Mouse (Mus musculus) layer of hippocampus, postnatal 25 days (tissue): ENCODE data around the gene Frs2. TPM values are rescaled to one million over a fixed set of nuclear protein-coding genes. Genes with fewer than 3 reads are reported as not detected.
"Not testable (repeated sequence)": the region's sequence is repeated elsewhere in the genome, so short reads cannot be mapped to it uniquely, and the experiment has no call there.

ENCODE experiments used
- DNase-seq, 2 experiments: peaks; one replicate each; pipeline ENCODE4 v3.0.0; 2022; ENCODE audit warnings: mixed read lengths in 2 of 2, low spot score in 1 of 2; ENCODE audit errors: extremely low spot score in 1 of 2
- total RNA-seq, 2 experiments: library from RNA; stranded (reverse); gene quantifications; 2 replicates each; pipeline ENCODE4 v1.2.3; 2021

Frs2 gene
- total RNA-seq, 2 experiments from 2014 or later: 32.1 to 34.1 TPM

GRCm38 (mm10) chr10:117147463-117148360, 622 bp downstream of the Frs2 start:
- DNase-seq: no peak

GRCm38 (mm10) chr10:117146421-117146820, 1.9 kb downstream of the Frs2 start:
- no peak for DNase-seq

GRCm38 (mm10) chr10:117145546-117146265, 2.6 kb downstream of the Frs2 start:
- DNase-seq: no peak

- DNase-seq: no peak
Measured at GRCm38 (mm10) chr10:117144628-117145027, 3.7 kb downstream of the Frs2 start.

GRCm38 (mm10) chr10:117144071-117144470, 4.3 kb downstream of the Frs2 start:
- no peak for DNase-seq

GRCm38 (mm10) chr10:117143311-117143710, 5.0 kb downstream of the Frs2 start:
- no peak for DNase-seq

GRCm38 (mm10) chr10:117141939-117142552, 6.3 kb downstream of the Frs2 start:
- no peak for DNase-seq

GRCm38 (mm10) chr10:117131506-117131905, 16.8 kb downstream of the Frs2 start:
- not testable (repeated sequence) for DNase-seq

- no peak for DNase-seq
Measured at GRCm38 (mm10) chr10:117130037-117130436, 18.3 kb downstream of the Frs2 start.

GRCm38 (mm10) chr10:117128693-117129092, 19.6 kb downstream of the Frs2 start:
- DNase-seq: no peak

- no peak for DNase-seq
Measured at GRCm38 (mm10) chr10:117127480-117127879, 20.9 kb downstream of the Frs2 start.

GRCm38 (mm10) chr10:117126719-117127118, 21.6 kb downstream of the Frs2 start:
- no peak for DNase-seq

GRCm38 (mm10) chr10:117126233-117126632, 22.1 kb downstream of the Frs2 start:
- DNase-seq: no peak

- no peak for DNase-seq
Measured at GRCm38 (mm10) chr10:117121448-117121847, 26.9 kb downstream of the Frs2 start.

- DNase-seq: no peak
Measured at GRCm38 (mm10) chr10:117120051-117120666, 28.2 kb downstream of the Frs2 start.

- DNase-seq: no peak
Measured at GRCm38 (mm10) chr10:117119531-117119930, 28.8 kb downstream of the Frs2 start.

- no peak for DNase-seq
Measured at GRCm38 (mm10) chr10:117118421-117118831, 29.9 kb downstream of the Frs2 start.

- DNase-seq: no peak
Measured at GRCm38 (mm10) chr10:117115652-117116051, 32.7 kb downstream of the Frs2 start.

- no peak for DNase-seq
Measured at GRCm38 (mm10) chr10:117112545-117112944, 35.8 kb downstream of the Frs2 start.

GRCm38 (mm10) chr10:117111455-117111854, 36.9 kb downstream of the Frs2 start:
- no peak for DNase-seq

GRCm38 (mm10) chr10:117110271-117110670, 38.1 kb downstream of the Frs2 start:
- DNase-seq: no peak
